Mouse (Mus musculus): ENCODE measurements at regions not wholly inside any gene's neighbourhood (a gene's known extent, or its start where the extent isn't known, plus 50 kb on each side); places are given as distances from the start of the nearest gene placed in this dataset.

DNA sequence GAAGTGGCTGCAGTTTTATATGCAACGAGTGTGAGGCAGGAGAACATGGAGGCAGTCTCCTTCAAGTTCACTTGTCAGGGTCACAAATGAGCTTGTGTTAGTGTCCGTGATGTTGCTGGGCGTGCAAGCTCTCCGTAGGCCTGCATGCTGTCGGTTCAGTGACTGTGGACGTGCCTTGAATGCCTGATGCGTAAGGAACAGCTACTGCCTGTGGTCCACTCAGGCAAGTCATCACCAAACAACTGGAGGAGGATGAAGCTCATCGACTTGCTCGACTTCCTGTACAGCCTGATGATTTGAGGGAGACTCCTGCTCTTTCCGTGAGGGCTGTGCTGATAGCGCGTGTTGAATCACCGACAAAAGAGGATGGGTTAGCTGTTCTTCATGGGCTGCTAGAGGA, 281.9 kb upstream of the Cnr1 start:
- DNase-seq = peak; percentile 8
- no peaks in the 10 kb centered on the region for H3K27me3 ChIP-seq (ENCODE audit: insufficient read depth, low read length)
- 91% methylated on average over 13 of the region's 13 CpGs for WGBS

DNA sequence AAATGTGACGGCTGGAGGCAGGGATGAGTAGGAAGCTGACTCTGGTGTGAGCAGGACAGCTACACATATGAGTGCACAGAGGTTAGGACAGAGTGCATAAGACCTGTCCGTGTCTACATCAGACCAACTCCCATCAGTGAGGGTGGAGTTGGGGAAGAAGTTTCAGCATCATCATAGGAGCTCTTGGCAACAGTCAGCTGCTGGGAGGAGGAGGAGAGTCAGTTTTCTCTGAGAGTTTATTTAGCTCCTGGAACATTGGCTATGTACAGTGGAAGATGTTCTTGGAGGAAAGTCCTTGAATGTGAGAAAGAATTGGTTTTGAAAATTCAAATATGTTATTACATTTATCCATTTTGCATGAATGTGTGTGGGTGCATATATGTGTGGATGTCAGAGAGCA, 279.2 kb upstream of the Cnr1 start:
- Histone ChIP-seq H3K36me3 (ENCODE audit: insufficient read depth) (no peaks in the 10 kb centered on the region), H3K9me3 (ENCODE audit: low read length) (no peaks in the 10 kb centered on the region), H3K27me3 (ENCODE audit: insufficient read depth, low read length) (no peaks in the 10 kb centered on the region), H3K4me2 (ENCODE audit: low read depth) (no peak overlapping the region), H3K4me1 (ENCODE audit: insufficient read depth) (peaks cover 3% of the 10 kb centered on the region; the same call in 1 of the 2 replicates), H3K9ac (no peak overlapping the region), H3K4me3 (ENCODE audit: low read depth, low read length) (no peak overlapping the region), H3K27ac (ENCODE audit: low read depth, low read length) (no peak overlapping the region)
- ATAC-seq = no peak
- no peak for DNase-seq
- 85% methylated on average over 2 of the region's 2 CpGs for WGBS
- no peak for TF ChIP-seq CTCF (IDR thresholded peaks at IDR 0.05; ENCODE audit: low read depth)

More for the DNA sequence above, 281.9 kb upstream of the Cnr1 start:
- TF ChIP-seq CTCF (IDR thresholded peaks at IDR 0.05; ENCODE audit: low read depth) = no peak
- Histone ChIP-seq H3K4me1 (ENCODE audit: insufficient read depth) (peaks cover 3% of the 10 kb centered on the region; the same call in 1 of the 2 replicates), H3K36me3 (ENCODE audit: insufficient read depth) (no peaks in the 10 kb centered on the region), H3K27ac (ENCODE audit: low read depth, low read length) (no peak overlapping the region), H3K9ac (no peak overlapping the region), H3K4me3 (ENCODE audit: low read depth, low read length) (no peak overlapping the region), H3K4me2 (ENCODE audit: low read depth) (no peak overlapping the region), H3K9me3 (ENCODE audit: low read length) (no peaks in the 10 kb centered on the region)
- ATAC-seq = peak; percentile 10; the same call in 1 of the 2 replicates

DNA sequence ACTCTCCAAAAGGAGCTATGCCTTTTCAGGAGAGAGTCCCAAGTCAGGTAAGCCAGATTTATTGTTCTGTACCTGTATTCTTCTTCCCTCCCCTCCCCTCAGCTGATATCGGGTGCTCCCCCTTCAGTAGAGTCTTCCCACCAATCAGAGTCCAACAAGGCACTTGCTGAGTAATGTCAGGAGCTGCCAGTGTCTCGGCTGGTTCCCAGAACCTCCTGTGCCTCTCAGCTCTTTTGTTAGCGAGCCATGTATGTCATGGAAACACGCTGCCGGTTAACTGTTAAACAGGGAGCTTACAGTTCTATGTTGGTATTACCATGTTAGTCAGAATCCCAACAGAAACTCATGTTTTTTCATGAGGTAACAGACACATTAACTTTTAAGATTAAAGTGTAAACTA, 273.1 kb upstream of the Cnr1 start:
- H3K27me3 ChIP-seq (ENCODE audit: insufficient read depth, low read length) = no peaks in the 10 kb centered on the region
- no peak for TF ChIP-seq CTCF (IDR thresholded peaks at IDR 0.05; ENCODE audit: low read depth)
- WGBS = 58% methylated on average over 5 of the region's 5 CpGs

DNA sequence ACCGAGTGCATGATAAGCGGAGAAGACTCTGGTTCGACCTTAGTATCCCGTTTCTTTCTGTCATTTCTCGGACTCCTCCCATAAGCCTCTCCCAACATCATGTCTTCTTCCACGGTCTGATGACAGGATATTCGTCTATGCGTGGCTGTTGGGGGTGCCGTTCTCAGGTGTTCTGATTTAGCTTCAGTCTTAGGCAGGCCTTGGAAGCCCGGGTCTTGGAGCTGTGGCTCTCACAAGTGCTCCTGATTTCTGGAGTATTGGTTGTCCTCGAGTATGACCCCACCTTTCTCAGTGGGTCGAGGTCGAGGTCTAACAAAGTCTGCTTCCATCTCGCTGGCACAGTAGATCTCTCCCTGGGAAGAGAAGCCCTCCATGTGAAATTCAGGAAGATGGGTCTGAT, 264.6 kb upstream of the Cnr1 start:
- DNase-seq = no peak
- Histone ChIP-seq H3K36me3 (ENCODE audit: insufficient read depth) (no peaks in the 10 kb centered on the region), H3K9me3 (ENCODE audit: low read length) (no peaks in the 10 kb centered on the region), H3K4me3 (ENCODE audit: low read depth, low read length) (no peak overlapping the region), H3K4me2 (ENCODE audit: low read depth) (no peak overlapping the region), H3K4me1 (ENCODE audit: insufficient read depth) (peaks cover 12% of the 10 kb centered on the region; the same call in 1 of the 2 replicates), H3K27me3 (ENCODE audit: insufficient read depth, low read length) (no peaks in the 10 kb centered on the region), H3K9ac (no peak overlapping the region), H3K27ac (ENCODE audit: low read depth, low read length) (no peak overlapping the region)
- no peak for TF ChIP-seq CTCF (IDR thresholded peaks at IDR 0.05; ENCODE audit: low read depth)
- ATAC-seq = no peak
- 92% methylated on average over 14 of the region's 14 CpGs for WGBS

More for the DNA sequence above, 273.1 kb upstream of the Cnr1 start:
- no peak overlapping the region for H3K4me2 ChIP-seq (ENCODE audit: low read depth)
- H3K4me1 ChIP-seq (ENCODE audit: insufficient read depth) = no peaks in the 10 kb centered on the region
- no peaks in the 10 kb centered on the region for H3K9me3 ChIP-seq (ENCODE audit: low read length)
- no peak overlapping the region for H3K27ac ChIP-seq (ENCODE audit: low read depth, low read length)
- no peak overlapping the region for H3K4me3 ChIP-seq (ENCODE audit: low read depth, low read length)
- H3K36me3 ChIP-seq (ENCODE audit: insufficient read depth) = no peaks in the 10 kb centered on the region
- ATAC-seq (no peak), DNase-seq (peak; percentile 10)
- H3K9ac ChIP-seq = no peak overlapping the region

DNA sequence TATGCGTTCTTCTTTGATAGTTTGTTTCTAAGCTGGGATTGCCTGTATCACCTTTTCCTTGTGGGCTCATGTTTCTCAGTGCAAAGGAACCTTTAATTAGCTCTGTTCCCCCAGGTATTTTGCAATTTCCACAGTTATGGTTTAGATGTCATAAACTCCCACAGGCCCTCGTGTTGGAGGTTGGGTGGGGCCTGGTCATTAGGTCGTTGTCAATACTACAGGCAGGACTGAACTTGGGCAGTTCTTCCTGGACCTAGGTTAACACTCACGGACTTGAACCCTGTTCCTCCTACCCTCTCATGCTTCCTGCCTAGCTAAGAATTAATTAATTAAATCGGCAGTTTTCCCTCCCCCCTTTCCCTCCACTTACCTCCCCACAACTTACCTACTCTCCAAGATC, 263.8 kb upstream of the Cnr1 start:
- ATAC-seq (no peak), DNase-seq (no peak)
- Histone ChIP-seq H3K9me3 (ENCODE audit: low read length) (no peaks in the 10 kb centered on the region), H3K4me2 (ENCODE audit: low read depth) (no peak overlapping the region), H3K36me3 (ENCODE audit: insufficient read depth) (no peaks in the 10 kb centered on the region), H3K27ac (ENCODE audit: low read depth, low read length) (no peak overlapping the region), H3K9ac (no peak overlapping the region), H3K4me1 (ENCODE audit: insufficient read depth) (peaks cover 12% of the 10 kb centered on the region; the same call in 1 of the 2 replicates), H3K4me3 (ENCODE audit: low read depth, low read length) (no peak overlapping the region), H3K27me3 (ENCODE audit: insufficient read depth, low read length) (no peaks in the 10 kb centered on the region)
- no peak for TF ChIP-seq CTCF (IDR thresholded peaks at IDR 0.05; ENCODE audit: low read depth)
- WGBS = 88% methylated on average over 5 of the region's 5 CpGs

DNA sequence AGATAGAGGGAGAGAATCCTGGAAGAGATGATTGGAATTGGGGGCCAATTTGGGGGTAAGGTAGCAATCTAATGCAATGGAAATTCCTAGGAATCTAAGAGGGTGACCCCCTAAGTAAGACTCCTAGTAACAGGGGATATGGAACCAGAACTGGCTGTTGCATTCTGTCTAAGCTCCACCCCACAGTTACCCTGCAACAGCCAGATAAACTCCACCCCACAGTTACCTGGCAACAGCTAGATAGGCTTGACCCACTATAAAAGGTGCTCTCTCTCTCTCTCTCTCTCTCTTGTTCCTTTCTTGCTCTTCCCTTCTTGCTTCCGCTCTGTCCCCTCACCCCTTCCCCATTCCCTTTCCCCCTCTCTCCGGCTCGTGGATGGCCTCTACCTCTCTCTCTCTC, 262.5 kb upstream of the Cnr1 start:
- Histone ChIP-seq H3K27ac (ENCODE audit: low read depth, low read length) (no peak overlapping the region), H3K27me3 (ENCODE audit: insufficient read depth, low read length) (no peaks in the 10 kb centered on the region), H3K4me2 (ENCODE audit: low read depth) (no peak overlapping the region), H3K4me1 (ENCODE audit: insufficient read depth) (peaks cover 12% of the 10 kb centered on the region; the same call in 1 of the 2 replicates), H3K9ac (no peak overlapping the region), H3K36me3 (ENCODE audit: insufficient read depth) (no peaks in the 10 kb centered on the region), H3K9me3 (ENCODE audit: low read length) (no peaks in the 10 kb centered on the region), H3K4me3 (ENCODE audit: low read depth, low read length) (no peak overlapping the region)
- ATAC-seq = no peak
- 85% methylated on average over 3 of the region's 3 CpGs for WGBS
- DNase-seq = no peak
- no peak for TF ChIP-seq CTCF (IDR thresholded peaks at IDR 0.05; ENCODE audit: low read depth)

DNA sequence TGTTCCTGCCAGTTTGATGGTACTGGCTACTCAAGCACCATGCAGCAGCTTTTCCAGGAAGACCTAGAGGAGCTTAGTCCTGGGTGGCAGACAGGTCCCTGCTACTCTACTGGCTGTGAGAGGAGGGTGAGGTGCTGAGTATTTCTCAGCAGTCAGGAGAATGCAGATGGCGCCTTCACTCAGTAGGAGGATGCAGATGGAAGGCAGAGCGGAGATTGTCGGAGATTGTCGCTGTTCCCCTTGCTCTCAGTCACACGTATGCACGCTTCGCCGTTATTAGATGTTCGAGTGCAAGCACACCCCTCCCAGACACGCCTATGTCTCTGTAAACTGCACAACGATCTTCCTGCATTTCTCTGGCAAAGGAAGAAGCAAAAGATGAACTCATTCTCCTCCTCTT, 261.4 kb upstream of the Cnr1 start:
- 41% methylated on average over 11 of the region's 11 CpGs for WGBS
- no peak overlapping the region for H3K4me3 ChIP-seq (ENCODE audit: low read depth, low read length)
- H3K9me3 ChIP-seq (ENCODE audit: low read length) = no peaks in the 10 kb centered on the region
- H3K9ac ChIP-seq = no peak overlapping the region
- H3K4me1 ChIP-seq (ENCODE audit: insufficient read depth) = peaks cover 12% of the 10 kb centered on the region; the same call in 1 of the 2 replicates
- no peaks in the 10 kb centered on the region for H3K36me3 ChIP-seq (ENCODE audit: insufficient read depth)
- DNase-seq (peak; percentile 55), ATAC-seq (peak; percentile 62; the same call in 1 of the 2 replicates)
- H3K27ac ChIP-seq (ENCODE audit: low read depth, low read length) = peak overlapping the region; percentile 15; the same call in 1 of the 2 replicates
- no peaks in the 10 kb centered on the region for H3K27me3 ChIP-seq (ENCODE audit: insufficient read depth, low read length)
- no peak for TF ChIP-seq CTCF (IDR thresholded peaks at IDR 0.05; ENCODE audit: low read depth)
- no peak overlapping the region for H3K4me2 ChIP-seq (ENCODE audit: low read depth)

Measured in forebrain, postnatal 0 days (tissue).